Mouse (Mus musculus): ENCODE data around the gene Zfr2.
A peak's percentile ranks its signal among the peaks of the same experiment; 100 is the strongest.
"Not testable (repeated sequence)": the region's sequence is repeated elsewhere in the genome, so short reads cannot be mapped to it uniquely, and the experiment has no call there.

The Zfr2 gene

DNA sequence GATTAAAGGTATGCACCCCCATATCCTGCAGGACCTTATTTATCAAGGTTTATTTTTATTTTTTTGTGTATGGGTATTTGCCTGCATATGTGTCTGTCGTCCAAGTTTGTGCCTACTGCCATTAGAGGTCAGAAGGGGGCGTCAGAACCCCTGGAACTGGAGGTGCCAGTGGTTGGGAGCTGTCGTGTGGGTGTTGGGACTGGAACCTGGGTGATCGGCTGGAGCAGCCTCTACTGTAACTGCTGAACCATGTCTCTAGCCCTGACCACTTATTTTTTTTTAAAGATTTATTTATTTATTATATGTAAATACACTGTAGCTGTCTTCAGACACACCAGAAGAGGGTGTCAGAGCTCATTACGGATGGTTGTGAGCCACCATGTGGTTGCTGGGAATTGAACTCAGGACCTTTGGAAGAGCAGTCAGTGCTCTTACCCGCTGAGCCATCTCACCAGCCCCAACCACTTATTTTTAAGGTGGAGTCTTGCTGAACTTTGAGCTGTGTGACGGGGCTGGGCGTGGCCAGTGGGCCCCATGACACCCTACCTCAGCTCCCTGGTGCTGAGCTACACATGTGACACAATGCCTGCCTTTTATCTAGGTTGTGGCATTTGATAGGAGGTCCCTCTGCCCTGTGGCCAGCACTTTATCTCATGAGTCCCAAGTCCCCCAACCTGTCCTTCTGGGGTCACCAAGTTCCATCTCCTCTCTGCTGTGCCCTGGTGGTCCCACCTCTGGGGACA, 29.8 kb upstream of the Zfr2 start:
- no peak for DNase-seq

GRCm38 (mm10) chr10:81204137-81204536, 28.8 kb upstream of the Zfr2 start:
- no peak for DNase-seq

- DNase-seq, result no peak
These were observed 22.8 kb upstream of the Zfr2 start for GRCm38 (mm10) chr10:81210154-81210553.

DNA sequence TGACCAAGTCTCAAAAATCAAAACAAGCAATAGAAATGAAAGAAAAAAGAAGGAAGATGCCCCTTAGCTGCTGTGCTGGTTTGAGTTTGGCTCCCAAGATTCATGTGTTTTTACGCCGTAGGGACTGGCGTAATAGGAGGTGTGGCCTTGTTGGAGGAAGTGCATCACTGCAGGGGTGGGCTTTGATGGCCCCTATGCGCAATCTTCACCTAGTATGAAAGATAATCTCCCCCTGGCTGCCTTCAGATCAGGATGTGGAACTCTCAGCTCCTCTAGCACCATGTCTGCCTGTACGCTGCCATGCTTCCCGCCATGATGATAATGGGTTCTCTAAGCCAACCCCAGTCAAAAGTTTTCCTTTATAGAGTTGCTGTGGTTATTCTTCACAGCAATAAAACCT, 16.7 kb upstream of the Zfr2 start:
- no peak for DNase-seq

DNA sequence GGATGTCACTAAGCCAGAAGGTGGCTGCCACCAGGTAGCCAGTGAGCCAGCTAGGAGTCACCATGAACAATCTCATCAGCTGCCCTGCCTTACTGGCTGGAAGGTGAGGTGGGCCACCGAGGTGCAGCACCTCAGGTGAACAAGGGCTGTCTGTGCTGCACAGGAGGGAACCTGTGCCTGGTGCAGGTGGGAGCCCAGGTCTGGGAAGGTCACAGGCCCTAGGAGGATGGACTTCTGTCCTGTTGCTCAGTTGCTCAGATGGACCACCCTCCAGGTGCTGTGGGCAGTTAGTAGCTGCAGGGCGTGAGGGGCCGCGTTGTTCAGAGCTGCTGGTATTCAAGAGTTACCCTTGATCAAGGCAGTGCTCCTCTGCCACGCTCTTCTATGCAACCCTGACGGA, 16.1 kb upstream of the Zfr2 start:
- DNase-seq, result no peak

GRCm38 (mm10) chr10:81217267-81217666, 15.7 kb upstream of the Zfr2 start:
- DNase-seq, result not testable (repeated sequence)

DNA sequence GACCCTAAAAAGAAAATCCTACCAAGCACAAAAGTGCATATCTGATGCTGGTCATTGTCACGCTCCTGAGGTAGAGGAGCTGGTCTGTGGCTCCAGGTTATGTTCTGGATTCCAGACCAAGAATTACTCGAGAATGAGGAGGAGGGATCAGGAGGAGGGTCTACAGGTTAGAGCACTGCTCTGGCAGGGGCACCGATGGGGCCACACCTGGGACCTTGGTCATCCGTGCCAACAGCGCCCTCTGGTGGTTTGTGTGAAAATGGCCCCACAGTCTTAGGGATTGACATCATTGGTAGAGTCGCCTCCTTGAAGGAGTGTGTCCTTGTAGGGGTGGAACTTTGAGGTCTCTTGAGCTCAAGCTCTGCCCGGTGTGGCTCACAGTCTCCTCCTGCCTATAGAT, 15.0 kb upstream of the Zfr2 start:
- peak; percentile 56 to 75 for DNase-seq

GRCm38 (mm10) chr10:81221402-81222015, 11.4 kb upstream of the Zfr2 start:
- DNase-seq, result no peak

DNA sequence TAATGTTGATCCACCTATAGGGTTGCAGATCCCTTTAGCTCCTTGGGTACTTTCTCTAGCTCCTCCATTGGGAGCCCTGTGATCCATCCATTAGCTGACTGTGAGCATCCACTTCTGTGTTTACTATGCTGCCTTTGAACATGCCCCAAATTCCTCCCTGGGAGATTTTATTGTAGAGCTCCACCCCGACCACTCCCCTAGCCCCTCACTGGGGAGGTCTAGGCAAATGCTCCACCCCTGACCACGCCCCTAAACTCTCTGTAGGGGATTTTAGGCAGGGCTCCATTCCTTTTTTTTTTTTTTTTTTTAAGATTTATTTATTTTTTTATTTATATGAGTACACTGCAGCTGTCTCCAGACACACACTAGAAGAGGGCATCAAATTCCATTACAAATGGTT, 9.2 kb upstream of the Zfr2 start:
- DNase-seq, result not testable (repeated sequence)

- DNase-seq, result no peak
These were observed 3.1 kb upstream of the Zfr2 start for GRCm38 (mm10) chr10:81229735-81230437.

- no peak for DNase-seq
These were observed 2.3 kb upstream of the Zfr2 start, which contains the start of gene Atcay for GRCm38 (mm10) chr10:81230438-81231332. TSS of gene Atcay (minus strand) at chr10:81230833.

DNA sequence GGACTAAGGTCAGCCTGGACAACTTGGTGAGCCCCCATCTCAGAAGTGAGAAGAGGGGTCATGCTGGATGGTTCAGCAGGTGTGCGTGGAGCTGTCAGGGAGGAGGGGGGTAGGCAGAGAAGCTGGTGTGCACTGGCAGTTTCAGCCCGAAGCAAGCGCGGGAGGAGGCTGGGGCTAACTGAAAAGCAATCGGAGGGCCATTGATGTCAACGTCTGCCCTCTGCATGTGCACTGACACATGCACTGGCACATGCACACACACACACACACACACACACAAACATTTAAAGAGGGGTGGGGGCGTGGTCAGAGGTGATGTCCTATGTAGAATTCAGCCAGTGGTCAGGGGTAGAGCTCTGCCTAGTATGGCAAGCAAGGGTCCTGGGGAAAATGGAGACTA, 1.5 kb upstream of the Zfr2 start:
- no peak for DNase-seq

- DNase-seq, result no peak
These were observed 251 bp downstream of the Zfr2 start for GRCm38 (mm10) chr10:81233226-81233585.

DNA sequence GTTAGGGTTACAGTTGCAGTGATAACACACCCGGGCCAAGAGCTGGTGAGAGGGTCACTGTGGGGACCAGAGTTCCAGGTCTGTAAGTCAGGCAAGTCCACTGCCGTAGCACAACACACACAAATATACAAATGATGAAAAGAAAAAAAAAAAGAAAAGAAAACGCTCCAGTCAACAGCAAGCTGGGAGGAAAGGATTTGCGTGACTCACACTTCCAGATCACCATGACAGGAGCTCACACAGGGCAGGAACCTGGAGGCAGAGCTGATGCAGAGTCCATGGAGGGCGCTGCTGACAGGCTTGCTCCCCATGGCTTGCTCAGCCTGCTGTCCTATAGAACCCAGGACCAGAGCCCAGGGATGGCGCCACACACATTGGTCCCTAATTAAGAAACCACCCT, 1.3 kb downstream of the Zfr2 start:
- DNase-seq, result no peak

- no peak for DNase-seq
These were observed 3.7 kb downstream of the Zfr2 start for GRCm38 (mm10) chr10:81236471-81237268.

DNA sequence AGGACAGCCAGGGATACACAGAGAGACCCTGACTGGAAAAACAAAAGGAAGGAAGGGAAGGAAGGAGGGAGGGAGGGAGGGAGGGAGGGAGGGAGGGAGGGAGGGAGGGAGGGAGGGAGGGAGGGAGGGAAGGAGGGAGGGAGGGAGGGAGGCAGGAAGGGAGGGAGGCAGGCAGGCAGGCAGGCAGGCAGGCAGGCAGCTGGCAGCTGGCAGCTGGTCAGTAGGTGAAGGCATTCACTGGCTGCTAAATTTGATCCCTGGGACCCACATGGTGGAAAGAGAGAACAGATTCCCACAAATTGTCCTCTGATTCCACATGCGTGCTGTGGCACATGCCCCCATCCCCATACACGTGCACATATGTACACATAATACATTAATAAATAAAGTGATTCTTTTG, 5.7 kb downstream of the Zfr2 start:
- no peak for DNase-seq

- DNase-seq, result peak in 1 of 2 experiments; percentile 30
These were observed 7.9 kb downstream of the Zfr2 start for GRCm38 (mm10) chr10:81240876-81241275.

GRCm38 (mm10) chr10:81242021-81242420, 9.1 kb downstream of the Zfr2 start:
- no peak for DNase-seq

DNA sequence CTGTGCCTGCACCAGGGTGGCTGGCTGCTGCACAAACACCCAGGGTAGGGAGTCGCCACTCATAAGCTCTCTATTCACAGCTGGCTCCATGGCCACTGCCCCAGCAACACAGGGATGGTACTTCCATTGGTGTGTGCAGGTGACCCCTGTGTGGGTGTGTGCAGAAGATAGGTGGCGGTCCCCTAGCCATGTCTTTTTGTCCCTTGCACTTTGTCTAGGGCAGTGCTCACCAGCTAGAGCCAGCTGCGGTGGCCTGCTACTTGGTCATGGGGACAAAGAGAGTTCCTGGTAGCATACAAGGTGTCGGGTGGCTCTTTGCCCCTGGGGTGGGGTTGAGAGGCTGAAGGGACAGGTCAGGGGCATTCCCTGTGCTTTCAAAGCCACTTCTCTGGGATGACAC, 11.2 kb downstream of the Zfr2 start:
- DNase-seq, result no peak

DNA sequence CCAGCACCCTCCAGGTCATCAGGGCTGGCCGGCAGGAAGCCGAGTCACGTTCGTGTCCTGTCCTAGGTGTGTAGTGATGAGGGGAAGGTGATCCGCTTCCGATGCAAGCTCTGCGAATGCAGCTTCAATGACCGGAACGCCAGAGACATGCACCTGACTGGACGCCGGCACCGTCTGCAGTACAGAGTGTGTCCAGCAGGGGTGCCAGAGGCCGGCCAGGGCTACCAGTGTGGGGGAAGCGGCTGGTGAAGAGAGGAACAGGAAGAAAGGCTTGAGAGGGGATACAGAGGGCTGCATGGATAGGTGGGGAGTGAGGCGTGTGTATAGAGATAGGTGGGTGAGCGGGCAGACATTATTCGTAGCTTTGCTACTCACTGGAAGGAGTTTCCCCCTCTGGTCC, 11.6 kb downstream of the Zfr2 start:
- DNase-seq, result peak; percentile 74 to 75

- DNase-seq, result no peak
These were observed 12.2 kb downstream of the Zfr2 start for GRCm38 (mm10) chr10:81245166-81245565.

DNA sequence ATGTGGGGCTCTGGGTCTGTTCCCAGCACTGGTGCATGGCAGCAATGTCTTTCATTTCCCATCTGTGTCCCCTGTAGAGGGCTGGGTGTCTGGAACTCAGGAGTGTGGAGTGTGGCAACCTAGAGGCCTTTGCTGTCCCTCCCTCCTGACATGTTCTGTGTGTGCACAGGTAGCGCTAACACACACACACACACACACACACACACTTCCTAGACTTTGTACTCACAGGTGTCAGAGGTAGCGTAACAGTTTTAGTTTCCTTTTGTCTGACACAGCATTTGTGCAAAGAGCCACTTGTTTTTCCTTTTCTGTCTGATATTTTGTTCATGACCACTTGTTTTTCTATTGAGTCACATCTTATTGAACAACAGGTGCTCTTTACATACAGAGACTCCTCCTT, 14.8 kb downstream of the Zfr2 start:
- DNase-seq, result no peak

All from lung, adult 18-20 months (tissue).